Mouse (Mus musculus): ENCODE measurements around the gene Mical2.

DNA sequence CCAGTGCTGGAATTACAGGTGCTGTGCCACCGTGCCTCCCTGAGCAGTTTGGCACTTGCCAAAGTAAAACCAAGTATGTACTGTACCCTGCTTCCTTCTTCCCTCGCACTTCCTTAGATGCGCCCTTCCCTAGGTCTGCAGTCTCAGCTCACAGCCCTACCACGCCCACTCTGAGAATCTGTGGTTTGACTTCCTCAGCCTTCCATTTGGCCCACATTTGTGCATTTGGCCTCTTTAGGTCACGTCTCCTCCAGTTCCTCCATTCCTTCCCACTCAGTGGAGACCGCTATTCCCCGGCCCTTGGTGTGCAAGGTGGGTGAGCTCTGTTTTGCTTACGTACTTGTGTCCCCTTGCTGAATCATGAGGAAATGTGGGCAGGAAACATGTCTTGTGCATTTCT lies 59.9 kb downstream of the Mical2 start:
- TF ChIP-seq CTCF (conservative IDR thresholded peaks at IDR 0.05; ENCODE audit: low read length), result no peak
- TF ChIP-seq NANOG (IDR thresholded peaks at IDR 0.05; ENCODE audit: borderline replicate concordance, low read length), result no peak
- TF ChIP-seq POU5F1 (IDR thresholded peaks at IDR 0.05; ENCODE audit: borderline replicate concordance, low read length), result no peak

Data from E14TG2a.4 (cell line).